Mouse (Mus musculus): ENCODE measurements at regions not wholly inside any gene's neighbourhood (a gene's known extent, or its start where the extent isn't known, plus 50 kb on each side); places are given as distances from the start of the nearest gene placed in this dataset.
"Not testable (repeated sequence)": the region's sequence is repeated elsewhere in the genome, so short reads cannot be mapped to it uniquely, and the experiment has no call there.

DNA sequence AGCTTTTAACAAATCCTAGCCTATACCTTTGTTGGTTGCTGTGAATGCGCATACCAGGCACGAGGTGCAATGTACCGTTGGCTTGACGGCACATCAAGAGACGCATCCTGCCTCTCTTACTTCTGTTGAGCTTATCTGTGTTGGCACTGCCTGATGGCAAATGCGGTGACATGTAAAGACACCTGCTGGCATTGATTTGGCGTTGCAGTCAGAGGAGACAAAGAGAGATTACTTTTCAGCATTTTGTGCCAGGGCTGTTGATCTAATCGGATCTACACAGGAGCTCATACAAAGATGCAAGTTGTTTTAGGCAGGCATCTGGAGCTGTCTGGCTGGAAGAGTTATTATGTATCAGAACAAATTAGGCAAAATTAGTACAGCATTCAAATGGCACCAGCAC lies 331.5 kb upstream of the Cwc22 start:
- DNase-seq: peak; percentile 20 to 22

GRCm38 (mm10) chr2:78274122-78274521 lies 327.9 kb upstream of the Cwc22 start:
- no peak for DNase-seq

DNA sequence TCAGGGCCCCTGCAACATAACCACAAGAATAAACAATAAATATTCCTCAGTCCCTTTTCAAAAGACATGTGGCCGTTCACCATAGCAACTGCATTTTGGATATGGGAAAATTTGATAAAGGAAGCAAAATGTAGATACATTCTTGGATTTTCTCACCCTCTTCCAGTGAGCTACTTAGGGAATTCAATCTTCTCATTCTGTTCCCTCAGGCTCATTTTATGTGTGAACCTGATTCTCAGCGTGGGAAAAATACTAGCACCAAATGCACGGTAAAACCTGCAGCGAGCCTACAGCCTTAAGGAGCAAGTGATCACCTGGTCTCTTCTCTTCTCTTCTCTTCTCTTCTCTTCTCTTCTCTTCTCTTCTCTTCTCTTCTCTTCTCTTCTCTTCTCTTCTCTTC lies 322.5 kb upstream of the Cwc22 start:
- DNase-seq: no peak

GRCm38 (mm10) chr2:78267527-78268375 lies 321.6 kb upstream of the Cwc22 start:
- DNase-seq: no peak

DNA sequence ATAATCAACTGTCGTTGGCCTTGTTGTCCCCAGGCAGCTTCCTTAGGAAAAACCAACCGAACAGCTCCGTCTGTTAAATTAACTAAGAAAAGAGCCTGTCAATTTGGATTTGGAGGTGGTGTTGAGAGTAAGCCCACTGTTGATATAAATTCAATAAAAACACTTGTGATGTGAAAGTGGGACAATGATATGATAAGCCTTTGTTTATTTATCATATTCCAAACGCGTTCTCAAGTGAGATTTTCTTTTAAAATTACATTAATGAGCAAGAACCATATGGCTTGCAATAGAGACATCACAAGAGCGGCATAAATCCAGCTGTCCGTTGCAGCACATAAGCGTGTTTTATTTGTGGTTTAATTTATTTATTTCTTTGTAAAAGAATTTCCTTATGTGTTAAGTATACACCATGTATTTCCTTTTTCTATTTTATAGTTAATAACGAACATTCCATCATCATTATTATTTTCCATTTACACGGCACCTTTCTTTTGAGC lies 307.5 kb upstream of the Cwc22 start:
- no peak for DNase-seq

DNA sequence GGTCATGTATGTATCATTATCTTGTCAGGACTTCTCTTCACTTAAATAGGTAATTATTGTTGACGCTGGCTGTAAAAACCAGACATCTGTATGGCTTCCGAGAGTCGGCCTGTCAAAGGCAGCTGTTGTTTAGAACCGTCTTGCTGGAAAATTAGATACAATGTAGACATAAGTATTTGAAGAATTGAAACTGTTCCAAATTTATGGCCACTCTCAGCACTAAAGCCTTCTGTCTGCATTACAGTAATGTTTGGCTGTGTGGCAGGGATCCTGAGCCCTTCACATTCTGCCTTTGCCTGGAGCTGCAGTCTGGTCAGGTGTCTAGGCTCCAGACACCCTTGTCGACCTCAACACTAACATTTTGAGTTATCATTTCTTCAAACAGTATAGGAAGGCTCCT lies 300.2 kb upstream of the Cwc22 start:
- DNase-seq: no peak

GRCm38 (mm10) chr2:78240299-78240698 lies 294.1 kb upstream of the Cwc22 start:
- DNase-seq: no peak

DNA sequence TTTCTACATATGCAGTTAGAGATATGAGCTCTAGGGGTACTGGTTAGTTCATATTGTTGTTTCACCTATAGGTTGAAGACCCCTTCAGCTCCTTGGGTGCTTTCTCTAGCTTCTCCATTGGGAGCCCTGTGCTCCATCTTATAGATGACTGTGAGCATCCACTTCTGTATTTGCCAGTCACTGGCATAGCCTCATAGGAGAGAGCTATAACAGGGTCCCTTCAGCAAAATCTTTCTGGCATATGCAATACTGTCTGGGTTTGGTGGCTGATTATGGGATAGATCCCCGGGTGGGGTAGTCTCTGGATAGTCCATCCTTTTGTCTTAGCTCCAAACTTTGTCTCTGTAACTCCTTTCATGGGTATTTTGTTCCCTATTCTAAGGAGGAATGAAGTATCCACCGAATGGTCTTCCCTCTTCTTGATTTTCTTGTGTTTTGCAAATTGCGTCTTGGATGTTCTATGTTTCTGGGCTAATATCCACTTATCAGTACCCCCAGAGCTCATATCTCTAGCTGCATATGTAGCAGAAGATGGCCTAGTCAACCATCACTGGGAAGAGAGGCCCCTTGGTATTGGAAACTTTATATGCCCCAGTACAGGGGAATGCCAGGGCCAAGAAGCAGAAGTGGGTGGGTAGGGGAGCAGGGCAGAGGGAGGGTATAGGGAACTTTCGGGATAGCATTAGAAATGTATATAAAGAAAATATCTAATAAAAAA lies 279.4 kb upstream of the Cwc22 start:
- DNase-seq: not testable (repeated sequence)

DNA sequence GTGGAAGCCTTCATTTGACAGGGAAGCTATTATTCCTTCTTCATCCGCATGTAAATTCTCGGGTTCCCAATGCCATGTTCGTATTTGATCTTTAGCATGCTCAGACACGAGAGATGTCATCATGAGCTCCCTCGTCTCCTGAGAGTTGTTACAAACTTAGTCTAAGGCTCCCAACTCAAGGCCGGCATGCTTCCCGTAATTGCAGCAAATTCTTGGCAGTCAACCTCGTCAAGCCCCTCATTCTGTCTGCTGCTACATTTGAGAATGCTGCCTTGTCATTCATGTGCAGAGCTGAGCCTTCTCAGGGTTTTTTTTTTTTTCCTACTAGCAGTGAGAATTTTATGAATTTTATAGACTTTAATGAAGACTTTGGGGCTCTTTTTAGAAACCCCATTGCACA lies 268.3 kb upstream of the Cwc22 start:
- DNase-seq: no peak

DNA sequence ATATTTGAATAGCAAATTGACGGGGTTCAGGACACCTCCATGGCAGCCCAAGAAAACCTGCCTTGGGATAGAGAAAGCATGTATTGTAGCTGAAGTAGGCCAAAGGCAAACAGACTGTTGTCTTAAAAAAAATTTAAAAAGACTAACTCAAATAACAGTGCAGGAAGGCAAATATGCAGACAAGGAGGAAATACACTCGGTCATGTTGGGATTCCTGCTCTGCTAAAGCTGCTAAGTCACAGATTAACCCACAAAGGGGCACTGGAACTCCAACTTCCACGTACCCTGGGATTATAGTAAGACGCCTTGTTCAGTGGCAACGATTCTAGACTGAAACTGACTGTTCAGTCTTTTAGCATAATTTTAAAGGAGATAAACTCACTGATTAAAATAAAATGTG lies 258.9 kb upstream of the Cwc22 start:
- DNase-seq: no peak

GRCm38 (mm10) chr2:78196006-78196405 lies 249.8 kb upstream of the Cwc22 start:
- no peak for DNase-seq

DNA sequence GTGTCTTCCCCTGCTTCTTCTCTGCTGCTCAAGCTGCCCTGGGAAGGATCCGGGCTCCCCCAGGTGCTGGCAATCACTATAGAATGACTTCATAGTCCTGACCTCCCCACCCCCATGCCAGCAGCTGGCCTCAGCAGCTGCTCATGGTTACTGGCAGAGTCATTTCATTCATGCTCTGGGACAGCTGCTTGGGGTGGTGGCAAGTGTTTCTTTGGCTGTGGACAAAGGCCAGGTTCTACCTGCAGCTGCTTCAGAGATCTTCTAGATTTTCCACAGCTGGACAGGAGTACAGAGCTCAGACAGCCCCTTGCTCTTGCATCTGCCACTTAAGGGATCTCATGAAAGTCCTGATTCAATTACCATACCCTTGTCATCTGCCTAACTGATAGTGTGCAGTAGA lies 243.4 kb upstream of the Cwc22 start:
- DNase-seq: peak in 1 of 2 experiments; percentile 20

DNA sequence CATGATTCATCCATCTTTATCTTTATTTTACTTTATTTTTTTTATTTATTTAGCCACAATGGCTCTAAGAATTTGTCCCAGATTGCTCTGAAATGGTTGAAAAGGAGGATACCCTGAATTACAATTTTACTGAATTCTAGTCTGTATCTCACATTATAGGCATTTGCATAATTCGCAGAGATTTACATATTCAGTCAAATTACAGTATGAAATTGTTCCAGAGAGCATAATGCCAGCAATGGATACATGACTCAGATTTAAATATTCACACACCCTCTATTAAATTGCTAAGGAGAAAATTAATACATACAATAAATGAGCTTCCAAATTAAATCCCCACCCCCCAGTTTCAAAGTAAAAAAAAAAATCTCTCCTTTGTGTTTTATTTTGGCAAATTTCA lies 238.8 kb upstream of the Cwc22 start:
- DNase-seq: no peak

- no peak for DNase-seq
Measured at GRCm38 (mm10) chr2:78173784-78174183, 227.6 kb upstream of the Cwc22 start.

DNA sequence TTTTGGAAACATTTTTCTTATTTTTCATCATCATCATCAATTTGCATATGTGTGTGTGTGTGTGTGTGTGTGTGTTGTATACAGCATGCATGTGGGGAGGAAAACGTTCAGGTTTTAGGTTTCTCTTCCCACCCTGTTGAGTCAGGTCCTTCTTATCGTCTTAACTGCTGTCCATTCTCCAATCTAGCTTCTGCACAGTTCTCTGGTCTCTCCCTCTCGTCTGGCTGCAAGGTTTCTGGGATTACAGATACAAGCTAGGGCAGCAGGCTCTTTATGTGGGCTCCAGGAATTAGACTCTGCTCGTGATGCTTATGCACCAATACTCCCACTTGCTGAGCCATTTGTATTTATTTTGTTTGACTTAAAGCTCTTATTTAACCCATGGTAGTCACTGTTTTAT lies 226.6 kb upstream of the Cwc22 start:
- DNase-seq: no peak

- DNase-seq: no peak
Measured at GRCm38 (mm10) chr2:78170162-78170747, 224.1 kb upstream of the Cwc22 start.

- peak; percentile 73 to 76 for DNase-seq
Measured at GRCm38 (mm10) chr2:78165429-78165828, 219.3 kb upstream of the Cwc22 start.

GRCm38 (mm10) chr2:78159877-78160485 lies 213.8 kb upstream of the Cwc22 start:
- DNase-seq: peak; percentile 67 to 69

DNA sequence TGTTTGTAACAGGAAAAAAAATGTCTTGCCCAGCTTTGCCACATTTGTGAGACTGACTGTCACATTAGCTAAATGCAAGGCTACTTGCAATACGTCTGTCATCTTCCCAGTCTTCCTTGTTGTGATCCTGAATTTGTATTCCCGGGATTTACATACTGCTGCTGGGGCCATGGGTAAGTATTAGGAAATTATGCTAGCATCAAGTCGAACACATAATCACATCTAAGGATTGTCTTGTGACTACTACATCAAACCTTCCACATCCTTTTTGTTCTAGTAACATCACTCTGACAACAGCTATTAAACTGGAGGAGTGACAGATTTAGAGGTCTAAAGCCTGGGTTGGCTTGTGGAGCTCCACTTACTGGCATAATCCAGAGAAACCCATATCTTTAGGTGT lies 164.2 kb upstream of the Cwc22 start:
- DNase-seq: no peak

GRCm38 (mm10) chr2:78095536-78095935 lies 149.4 kb upstream of the Cwc22 start:
- DNase-seq: no peak

GRCm38 (mm10) chr2:78094921-78095320 lies 148.7 kb upstream of the Cwc22 start:
- DNase-seq: no peak

GRCm38 (mm10) chr2:78064321-78065037 lies 118.3 kb upstream of the Cwc22 start:
- no peak for DNase-seq

All from cerebellum, postnatal 25 days (tissue).